ENCODE assay signal across 14 mouse cellular contexts in the genomic region with DNA sequence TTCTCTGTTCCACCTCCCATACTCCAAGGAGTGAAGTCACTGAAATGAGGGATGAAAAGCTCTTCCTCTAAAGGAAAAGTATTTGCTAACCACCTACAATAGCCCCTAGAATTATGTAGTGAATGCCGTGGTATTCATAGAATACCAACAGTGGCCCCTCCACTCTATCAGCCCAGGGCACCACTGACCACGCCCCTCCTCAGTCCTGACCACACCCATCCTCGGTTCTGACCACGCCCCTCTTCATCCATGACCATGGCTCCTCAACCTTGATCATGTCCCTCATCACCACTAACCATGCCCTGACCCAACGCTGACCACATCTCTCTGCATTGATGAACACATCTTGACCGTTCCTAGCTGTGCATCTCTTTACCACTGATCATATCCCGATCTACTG.
"Had no signal": no experiment of that assay in that cellular context is flagged by ENCODE, and none has a peak within 500 bp of the region (broad histone marks: within the 10 kb centered on the region; RNA-seq: fewer than 3 reads in every experiment).

No protein-coding gene starts in this region.

- H3K9ac ChIP-seq: kidney, embryonic 15.5 days; limb, embryonic 13.5 days; liver, embryonic 13.5 days had no signal

- ATAC-seq: intestine, postnatal 0 days had no signal

- H3K36me3 ChIP-seq: kidney, embryonic 15.5 days; limb, embryonic 13.5 days; liver, embryonic 13.5 days; midbrain, embryonic 10.5 days had no signal

- H3K4me2 ChIP-seq: kidney, embryonic 15.5 days; limb, embryonic 13.5 days; liver, embryonic 13.5 days had no signal

- H3K4me1 ChIP-seq: kidney, embryonic 15.5 days; limb, embryonic 13.5 days; liver, embryonic 13.5 days; midbrain, embryonic 10.5 days had no signal

- H3K9me3 ChIP-seq: kidney, embryonic 15.5 days; limb, embryonic 13.5 days; liver, embryonic 13.5 days; midbrain, embryonic 10.5 days had no signal

- H3K4me3 ChIP-seq: kidney, embryonic 15.5 days; limb, embryonic 13.5 days; liver, embryonic 13.5 days; midbrain, embryonic 10.5 days had no signal

- DNase-seq: kidney, adult 8-10 months; kidney, postnatal 10 days; kidney, postnatal 36 days; left cerebral cortex, postnatal 4 days; liver, embryonic 13.5 days; lung, adult 2 months; lung, postnatal 14 days; lung, postnatal 4 days; thymus, adult 18-20 months; thymus, postnatal 36 days had no signal

- H3K27me3 ChIP-seq: kidney, embryonic 15.5 days; limb, embryonic 13.5 days; liver, embryonic 13.5 days had no signal

- H3K27ac ChIP-seq: kidney, embryonic 15.5 days; limb, embryonic 13.5 days; liver, embryonic 13.5 days; midbrain, embryonic 10.5 days had no signal
